Mouse (Mus musculus): Measurements from ENCODE around the gene Cts7. TPM values are rescaled to one million over a fixed set of nuclear protein-coding genes. Genes with fewer than 3 reads are reported as not detected.

The Cts7 gene
- not detected in 2 replicates for polyA plus RNA-seq (2015; fragmentation: Nextera tagmentation; extraction: Ambion mirVana)

DNA sequence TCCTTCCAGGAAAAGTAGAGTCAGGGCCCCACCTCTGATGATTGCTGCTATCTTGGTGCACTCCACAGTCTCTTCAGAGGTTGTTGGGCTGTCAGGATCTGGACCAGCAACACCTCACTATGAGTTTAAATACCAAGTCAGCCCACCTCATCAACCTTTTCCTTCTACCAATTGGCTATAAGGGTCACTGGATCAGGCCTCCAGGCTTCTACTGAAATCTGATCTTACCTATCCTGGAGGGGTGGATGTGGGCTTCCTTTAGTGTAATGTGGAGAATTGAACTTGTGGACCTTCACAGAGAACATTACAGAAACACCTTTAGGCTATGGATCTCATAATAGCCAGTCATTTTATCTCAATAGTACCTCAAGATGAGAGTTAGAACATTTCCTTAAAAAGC is at the start of gene Cts7:
Cts7 (minus strand) TSS at position 101 of the 400 bp plus-strand sequence.
- Histone ChIP-seq H3K4me2 (ENCODE audit: low read length) (no peak within 1 kb of the TSS), H3K4me3 (replicated peaks; ENCODE audit: low read depth, low read length) (no peak within 1 kb of the TSS), H3K9me3 (replicated peaks; ENCODE audit: low read length) (no peaks in the 10 kb centered on the region), H3K9ac (ENCODE audit: low read depth, low read length) (no peak within 1 kb of the TSS), H3K27me3 (ENCODE audit: insufficient read depth, low read length) (no peaks in the 10 kb centered on the region), H3K36me3 (ENCODE audit: insufficient read depth, low read length) (no peaks in the 10 kb centered on the region), H3K27ac (no peak within 1 kb of the TSS), H3K4me1 (replicated peaks; ENCODE audit: insufficient read depth, low read length) (no peaks in the 10 kb centered on the region)
- DNase-seq (ENCODE audit: low spot score) (no peak), ATAC-seq (replicated peaks; ENCODE audit: low FRiP score, low read depth) (no peak)
- TF ChIP-seq CTCF (IDR thresholded peaks at IDR 0.05; ENCODE audit: low read depth): no peak

Small RNA genes lying within 50 kb of the gene (microRNA-seq; reads per million reads assigned to microRNA genes)
- not detected for gene Gm27704

Other genes starting within 250 kb of the Cts7 start
- gene Ctsr, start 193.9 kb downstream of the Cts7 start, polyA plus RNA-seq (2015; fragmentation: Nextera tagmentation; extraction: Ambion mirVana): not detected in 2 replicates
- gene Cts6, start 154.8 kb downstream of the Cts7 start, polyA plus RNA-seq (2015; fragmentation: Nextera tagmentation; extraction: Ambion mirVana): not detected in 2 replicates
- not detected in 2 replicates for gene Cts8, start 102.8 kb downstream of the Cts7 start, polyA plus RNA-seq (2015; fragmentation: Nextera tagmentation; extraction: Ambion mirVana)
- gene Gm49398, start 69.4 kb downstream of the Cts7 start, polyA plus RNA-seq (2015; fragmentation: Nextera tagmentation; extraction: Ambion mirVana): not detected in 2 replicates
- not detected in 2 replicates for gene Ctsm, start 183.6 kb upstream of the Cts7 start, polyA plus RNA-seq (2015; fragmentation: Nextera tagmentation; extraction: Ambion mirVana)
- not detected in 2 replicates for gene Gm49352, start 210.0 kb upstream of the Cts7 start, polyA plus RNA-seq (2015; fragmentation: Nextera tagmentation; extraction: Ambion mirVana)
- not detected in 2 replicates for gene Cts3, start 211.9 kb upstream of the Cts7 start, polyA plus RNA-seq (2015; fragmentation: Nextera tagmentation; extraction: Ambion mirVana)